Mouse (Mus musculus) testis, adult 2 months (tissue): Measurements from ENCODE around the gene Tlcd2.

Source experiments
- CTCF ChIP-seq: fragments of 200-500 bp; IDR thresholded peaks from 2 replicates; pipeline ENCODE4 v1.5.1; 2012; ENCODE audit warnings: low read depth, mild to moderate bottlenecking, inconsistent platforms, low read length, moderate library complexity; ENCODE audit not compliant: control insufficient read depth, insufficient read depth, insufficient replicate concordance
- POLR2A ChIP-seq: fragments of 200-500 bp; IDR thresholded peaks from 2 replicates; pipeline ENCODE4 v1.6.1; 2012; ENCODE audit warnings: low read depth, mild to moderate bottlenecking, inconsistent platforms, low read length, moderate library complexity; ENCODE audit not compliant: control insufficient read depth

DNA sequence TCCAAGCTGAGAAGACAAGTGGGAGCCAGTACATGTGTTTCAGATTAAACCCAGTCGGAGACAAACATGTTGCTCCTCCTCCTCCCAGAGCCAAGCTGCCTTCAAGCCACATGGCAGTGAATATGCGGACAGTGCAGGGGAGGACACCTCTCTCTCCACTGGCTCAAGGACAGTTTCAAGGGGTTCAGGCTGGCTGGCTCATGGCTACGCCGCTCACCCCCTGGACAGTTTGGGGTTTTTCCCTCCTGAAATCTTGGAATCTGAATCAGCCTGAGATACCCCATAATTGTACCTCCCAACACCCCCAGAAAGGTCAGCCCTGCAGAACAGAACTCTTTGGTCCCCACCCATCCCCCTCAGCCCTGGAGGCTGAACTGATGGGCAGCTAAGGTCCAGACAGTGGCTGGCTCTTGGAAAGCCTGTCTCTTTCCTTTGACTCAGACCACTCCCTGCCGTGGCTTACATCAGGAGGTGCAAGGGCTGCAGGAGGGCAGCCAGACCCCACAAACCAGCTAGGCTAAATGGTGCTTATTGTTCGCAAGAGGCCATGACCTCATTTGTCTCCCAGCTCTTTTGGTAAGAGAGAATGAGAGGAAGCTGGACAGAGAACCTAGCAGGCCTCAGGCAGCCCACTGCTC, 40.0 kb upstream of the Tlcd2 start:
- no peak for TF ChIP-seq CTCF
- TF ChIP-seq POLR2A, result no peak
